Comparison of ENCODE assay signal across 23 mouse cellular contexts in genomic region chr2:145701605-145702335, GRCm38 (mm10). TPM values are rescaled to one million over a fixed set of nuclear protein-coding genes. Genes with fewer than 3 reads are reported as not detected.
DNase-seq lines count a peak whose midpoint lies in the region; ATAC-seq and TF ChIP-seq lines count a peak whose summit lies in the region.
"Had no signal": no experiment of that assay in that cellular context is flagged by ENCODE, and none has a peak within 500 bp of the region (broad histone marks: within the 10 kb centered on the region; RNA-seq: fewer than 3 reads in every experiment).

No protein-coding gene starts in this region.

- H3K4me1 ChIP-seq in kidney, embryonic 14.5 days (ENCODE audit: control insufficient read depth, insufficient read depth, low read length) = no peaks in the 10 kb centered on the region
- H3K4me1 ChIP-seq: stomach, embryonic 15.5 days had no signal

- WGBS in kidney, embryonic 14.5 days = 71% methylated on average over 12 of the region's 12 CpGs

- intact Hi-C loops in left cerebral cortex, adult 2 months (cut with DNase I) = loop anchor here (10.0 kb wide), 1 partner anchor 713 kb away; no protein-coding TSS in a partner anchor

- ATAC-seq in frontal cortex, adult (ENCODE audit: low TSS enrichment) = 0 out of 2 replicates have a peak, but pooled peaks have one; percentile 27
- no peak for ATAC-seq in kidney, embryonic 14.5 days (ENCODE audit: low FRiP score, low TSS enrichment)
- ATAC-seq: inflammation-experienced regulatory T-cells, adult 6 months; midbrain, embryonic 16.5 days had no signal

- no peak overlapping the region for H3K4me2 ChIP-seq in kidney, embryonic 14.5 days (replicated peaks; ENCODE audit: low read depth, low read length)
- H3K4me2 ChIP-seq: liver, embryonic 11.5 days; stomach, embryonic 15.5 days had no signal

- no peak for DNase-seq in frontal cortex, postnatal 14 days (ENCODE audit: low spot score in 2 of 2)
- DNase-seq in kidney, adult 11 months = peak; percentile 51
- peak; percentile 92 for DNase-seq in gonadal fat pad, adult 2 months (ENCODE audit: low read depth)
- DNase-seq in kidney, postnatal 25 days = peak; percentile 54 to 67
- DNase-seq in left cerebral cortex, adult 2 months (ENCODE audit: extremely low spot score in 1 of 2, low spot score in 2 of 2) = no peak
- DNase-seq: B cell, adult 2 months; cerebellum, adult 11 months; cerebellum, postnatal 14 days; embryo, embryonic 11 days; heart, adult 18-20 months; heart, postnatal 36 days; layer of hippocampus, adult 9-11 months; lung, adult 2 months; right cerebral cortex, postnatal 25 days; thymus, adult 18-20 months; thymus, postnatal 4 days had no signal

- no peaks in the 10 kb centered on the region for H3K27me3 ChIP-seq in kidney, embryonic 14.5 days (ENCODE audit: control insufficient read depth, insufficient read depth, low read length)
- H3K27me3 ChIP-seq: stomach, embryonic 15.5 days had no signal

- no peak overlapping the region for H3K27ac ChIP-seq in kidney, embryonic 14.5 days (ENCODE audit: low read depth, low read length)
- no peak overlapping the region for H3K27ac ChIP-seq in left cerebral cortex, adult 2 months
- H3K27ac ChIP-seq: stomach, embryonic 15.5 days had no signal

- no peak overlapping the region for H3K4me3 ChIP-seq in kidney, embryonic 14.5 days (ENCODE audit: low read length)
- no peak overlapping the region for H3K4me3 ChIP-seq in left cerebral cortex, adult 2 months
- H3K4me3 ChIP-seq: stomach, embryonic 15.5 days had no signal

- no peaks in the 10 kb centered on the region for H3K9me3 ChIP-seq in kidney, embryonic 14.5 days (ENCODE audit: control insufficient read depth, low read length)
- H3K9me3 ChIP-seq: stomach, embryonic 15.5 days had no signal

- TF ChIP-seq CTCF in left cerebral cortex, adult 2 months (IDR thresholded peaks at IDR 0.05) = no peak

- no peak overlapping the region for H3K9ac ChIP-seq in kidney, embryonic 14.5 days (ENCODE audit: low read depth, low read length)
- H3K9ac ChIP-seq: stomach, embryonic 15.5 days had no signal

- peaks cover 7% of the 10 kb centered on the region; the same call in 1 of the 2 replicates for H3K36me3 ChIP-seq in kidney, embryonic 14.5 days (ENCODE audit: control insufficient read depth, insufficient read depth, low read length)
- H3K36me3 ChIP-seq: stomach, embryonic 15.5 days had no signal

RNA-seq across cellular contexts. Expression of gene Rin2, which starts 26.8 kb away (rescaled TPM):
- polyA plus RNA-seq in kidney, embryonic 14.5 days (2014; fragmentation: Nextera tagmentation; extraction: Ambion mirVana) = 21.3 and 36.3 TPM in 2 replicates
- 17.4 and 19.2 TPM in 2 replicates for polyA plus RNA-seq in gonadal fat pad, adult 2 months (2012; rRNA removed)
- 10 to 100 TPM; 24.2 to 29.3 TPM for total RNA-seq in left cerebral cortex, adult 2 months (2021)
- total RNA-seq: megakaryocyte-erythroid progenitor cell, adult 5-6 weeks had no signal

Comparison
In these comparisons a context has a peak if more than half of its experiments do, and no peak if none do; other contexts are left out.
1. DNase-seq: peak in kidney, adult 11 months (single experiment), gonadal fat pad, adult 2 months (single experiment) and kidney, postnatal 25 days (2 of 2); none in frontal cortex, postnatal 14 days (0 of 2) and left cerebral cortex, adult 2 months (0 of 2).